Mouse (Mus musculus) G1E (cell line): ENCODE measurements around the gene Fbln7.

Experiments
- CTCF ChIP-seq: IDR thresholded peaks from 2 replicates; pipeline ENCODE4 v1.5.1; 2012; ENCODE audit warnings: low read depth, low read length, inconsistent platforms, mixed read lengths
- GATA1 ChIP-seq: IDR thresholded peaks from 2 replicates; pipeline ENCODE4 v1.6.1; 2012; ENCODE audit warnings: borderline replicate concordance, low read length, inconsistent platforms, mixed read lengths
- GATA2 ChIP-seq: IDR thresholded peaks from 2 replicates; pipeline ENCODE4 v1.6.1; 2012; ENCODE audit warnings: low read depth, low read length, inconsistent platforms, borderline replicate concordance
- TAL1 ChIP-seq: conservative IDR thresholded peaks from 2 replicates; pipeline ENCODE4 v1.6.1; 2012; ENCODE audit warnings: low read depth, low read length, inconsistent platforms, mixed read lengths

GRCm38 (mm10) chr2:128856673-128857072, 6.1 kb upstream of the Fbln7 start:
- TF ChIP-seq CTCF (no peak), TAL1 (no peak), GATA2 (no peak), GATA1 (no peak)
